Mouse (Mus musculus) C2C12 (cell line): ENCODE data around the gene C1galt1.

Experiments used
- CTCF ChIP-seq: IDR thresholded peaks from one replicate; pipeline ENCODE4 v1.5.1; 2011; ENCODE audit not compliant: control insufficient read depth, insufficient read depth, insufficient read length
- MYOD1 ChIP-seq: IDR thresholded peaks from one replicate; pipeline ENCODE4 v1.6.1; 2011; ENCODE audit warnings: low read depth; ENCODE audit not compliant: control insufficient read depth, insufficient read length
- MYOG ChIP-seq: IDR thresholded peaks from one replicate; pipeline ENCODE4 v1.6.1; 2011; ENCODE audit not compliant: control insufficient read depth, insufficient read length; ENCODE audit errors: extremely low read depth

- no peak for TF ChIP-seq CTCF
- TF ChIP-seq MYOG, result no peak
- no peak for TF ChIP-seq MYOD1
These were observed 2.2 kb downstream of the C1galt1 start for GRCm38 (mm10) chr6:7846726-7847439.
